ENCODE assay signal across 9 mouse cellular contexts in genomic region chr9:58314682-58315360, GRCm38 (mm10). TPM values are rescaled to one million over a fixed set of nuclear protein-coding genes. Genes with fewer than 3 reads are reported as not detected.
A peak's percentile ranks its signal among the peaks of the same experiment; 100 is the strongest.
DNase-seq lines count a peak whose midpoint lies in the region; ATAC-seq and TF ChIP-seq lines count a peak whose summit lies in the region.
"Had no signal": no experiment of that assay in that cellular context is flagged by ENCODE, and none has a peak within 500 bp of the region (broad histone marks: within the 10 kb centered on the region; RNA-seq: fewer than 3 reads in every experiment).

No protein-coding gene starts in this region.

- H3K9me3 ChIP-seq in limb, embryonic 13.5 days, result no peaks in the 10 kb centered on the region
- no peaks in the 10 kb centered on the region for H3K9me3 ChIP-seq in stomach, postnatal 0 days (ENCODE audit: control insufficient read depth, low read length)

- TF ChIP-seq EP300 in heart, adult 2 months (IDR thresholded peaks at IDR 0.05; ENCODE audit: insufficient read depth, low read depth, low read length), result no peak
- TF ChIP-seq EP300 in stomach, postnatal 0 days (optimal IDR thresholded peaks at IDR 0.05), result no peak

- H3K79me2 ChIP-seq in heart, adult 2 months (replicated peaks; ENCODE audit: control insufficient read depth, insufficient read depth, low read length), result no peaks in the 10 kb centered on the region

- no peak overlapping the region for H3K9ac ChIP-seq in heart, adult 2 months (ENCODE audit: low read depth, low read length)
- peak overlapping the region; percentile 50 for H3K9ac ChIP-seq in limb, embryonic 13.5 days
- no peak overlapping the region for H3K9ac ChIP-seq in stomach, postnatal 0 days (ENCODE audit: low read length)

- 0 out of 2 replicates have a peak, but pooled peaks have one; percentile 23 for ATAC-seq in frontal cortex, adult (ENCODE audit: low TSS enrichment)
- ATAC-seq in limb, embryonic 13.5 days (ENCODE audit: low FRiP score, low read depth), result peak; percentile 49; the same call in 1 of the 2 replicates
- ATAC-seq in stomach, postnatal 0 days (ENCODE audit: low FRiP score, low TSS enrichment), result no peak; the same call in 1 of the 2 replicates

- no peak for TF ChIP-seq CTCF in heart, adult 2 months (IDR thresholded peaks at IDR 0.05)
- no peak for TF ChIP-seq CTCF in stomach, postnatal 0 days (IDR thresholded peaks at IDR 0.05; ENCODE audit: low read depth)
- no peak for TF ChIP-seq CTCF in left cerebral cortex, adult 2 months (IDR thresholded peaks at IDR 0.05)

- H3K27ac ChIP-seq in heart, adult 2 months, result peak overlapping the region; percentile 47; the same call in 1 of the 2 replicates
- peak overlapping the region; percentile 94 for H3K27ac ChIP-seq in limb, embryonic 13.5 days
- H3K27ac ChIP-seq in stomach, postnatal 0 days (replicated peaks), result peak overlapping the region; percentile 83
- no peak overlapping the region for H3K27ac ChIP-seq in left cerebral cortex, adult 2 months
- H3K27ac ChIP-seq: macrophage had no signal

- no peak overlapping the region for H3K4me3 ChIP-seq in heart, adult 2 months
- no peak overlapping the region for H3K4me3 ChIP-seq in limb, embryonic 13.5 days
- H3K4me3 ChIP-seq in stomach, postnatal 0 days (ENCODE audit: low read depth, low read length), result no peak overlapping the region
- H3K4me3 ChIP-seq in left cerebral cortex, adult 2 months, result no peak overlapping the region

- peaks cover 3% of the 10 kb centered on the region for H3K4me1 ChIP-seq in heart, adult 2 months (ENCODE audit: control insufficient read depth, insufficient read depth, low read length)
- H3K4me1 ChIP-seq in limb, embryonic 13.5 days, result peaks cover 87% of the 10 kb centered on the region
- no peaks in the 10 kb centered on the region; the same call in 1 of the 2 replicates for H3K4me1 ChIP-seq in stomach, postnatal 0 days (replicated peaks; ENCODE audit: control insufficient read depth, insufficient read depth)

- peaks cover 6% of the 10 kb centered on the region; the same call in 1 of the 2 replicates for H3K27me3 ChIP-seq in heart, adult 2 months (ENCODE audit: control insufficient read depth, insufficient read depth, low read length)
- H3K27me3 ChIP-seq in limb, embryonic 13.5 days, result peaks cover 9% of the 10 kb centered on the region; the same call in 1 of the 2 replicates
- peaks cover 3% of the 10 kb centered on the region; the same call in 1 of the 2 replicates for H3K27me3 ChIP-seq in stomach, postnatal 0 days (ENCODE audit: control insufficient read depth, insufficient read depth, low read length)

- WGBS in heart, adult 2 months, result 44% methylated on average over 5 of the region's 5 CpGs
- 24% methylated on average over 5 of the region's 5 CpGs for WGBS in limb, embryonic 13.5 days
- 32% methylated on average over 5 of the region's 5 CpGs for WGBS in stomach, postnatal 0 days

- DNase-seq in frontal cortex, postnatal 10 days (ENCODE audit: low spot score in 2 of 2), result no peak
- DNase-seq in adrenal gland, postnatal 25 days, result peak; percentile 34
- DNase-seq in heart, adult 2 months, result peak; percentile 56 to 60
- DNase-seq in stomach, postnatal 0 days (ENCODE audit: low spot score), result peak; percentile 26
- DNase-seq in right cerebral cortex, postnatal 25 days, result no peak
- no peak for DNase-seq in left cerebral cortex, adult 2 months (ENCODE audit: extremely low spot score in 1 of 2, low spot score in 2 of 2)

- H3K4me2 ChIP-seq in limb, embryonic 13.5 days (replicated peaks), result peak overlapping the region; percentile 42
- no peak overlapping the region for H3K4me2 ChIP-seq in stomach, postnatal 0 days (replicated peaks; ENCODE audit: low read depth)

- no peaks in the 10 kb centered on the region for H3K36me3 ChIP-seq in heart, adult 2 months (ENCODE audit: control insufficient read depth, insufficient read depth, low read length)
- no peaks in the 10 kb centered on the region for H3K36me3 ChIP-seq in limb, embryonic 13.5 days
- no peaks in the 10 kb centered on the region for H3K36me3 ChIP-seq in stomach, postnatal 0 days (ENCODE audit: control insufficient read depth, insufficient read depth, low read length)

- intact Hi-C loops in heart, adult 2 months (cut with DNase I), result loop anchor here (5.0 kb wide), 1 partner anchor 223 kb away; no protein-coding TSS in a partner anchor
- intact Hi-C loops in left cerebral cortex, adult 2 months (cut with DNase I), result no loop called here

- TF ChIP-seq POLR2A in heart, adult 2 months (IDR thresholded peaks at IDR 0.05; ENCODE audit: insufficient read depth, low read depth, low read length), result no peak

RNA-seq across cellular contexts. Expression of gene Loxl1, which starts 1.8 kb away (rescaled TPM):
- 15.1 and 15.8 TPM in 2 replicates for total RNA-seq in adrenal gland, postnatal 25 days (2021)
- total RNA-seq in heart, adult 2 months (2021), result 10 to 100 TPM; 22.1 to 28.4 TPM
- 57.5 and 59.7 TPM in 2 replicates for polyA plus RNA-seq in heart, adult 2 months (2012; rRNA removed)
- polyA plus RNA-seq in limb, embryonic 13.5 days (2015; fragmentation: Nextera tagmentation; extraction: Ambion mirVana), result 51.3 and 52.2 TPM in 2 replicates
- 49.3 and 63.7 TPM in 2 replicates for polyA plus RNA-seq in stomach, postnatal 0 days (2015; fragmentation: Nextera tagmentation; extraction: Ambion mirVana)
- 1 to 10 TPM; 2.1 to 2.2 TPM for total RNA-seq in left cerebral cortex, adult 2 months (2021)
- polyA plus RNA-seq: macrophage had no signal

RNA-seq across cellular contexts. Expression of gene Tbc1d21, which starts 55.4 kb away (rescaled TPM):
- not detected in 2 replicates for total RNA-seq in adrenal gland, postnatal 25 days (2021)
- total RNA-seq in heart, adult 2 months (2021), result not detected
- polyA plus RNA-seq in heart, adult 2 months (2012; rRNA removed), result not detected in 2 replicates
- not detected in 2 replicates for polyA plus RNA-seq in limb, embryonic 13.5 days (2015; fragmentation: Nextera tagmentation; extraction: Ambion mirVana)
- not detected in 2 replicates for polyA plus RNA-seq in stomach, postnatal 0 days (2015; fragmentation: Nextera tagmentation; extraction: Ambion mirVana)
- total RNA-seq in left cerebral cortex, adult 2 months (2021), result not detected
- polyA plus RNA-seq: macrophage had no signal

Comparison
In these comparisons a context has a peak if more than half of its experiments do, and no peak if none do; other contexts are left out.
1. DNase-seq: peak in adrenal gland, postnatal 25 days (single experiment), heart, adult 2 months (2 of 2) and stomach, postnatal 0 days (single experiment); none in frontal cortex, postnatal 10 days (0 of 2), right cerebral cortex, postnatal 25 days (single experiment) and left cerebral cortex, adult 2 months (0 of 2).